Mouse (Mus musculus): ENCODE results near the gene P2rx3.

- TF ChIP-seq USF1 (IDR thresholded peaks at IDR 0.05; ENCODE audit: low read depth) (no peak), CTCF (IDR thresholded peaks at IDR 0.05; ENCODE audit: control insufficient read depth, insufficient read depth, insufficient read length) (no peak), MAX (IDR thresholded peaks at IDR 0.05) (no peak), MYOG (IDR thresholded peaks at IDR 0.05; ENCODE audit: control insufficient read depth, extremely low read depth, insufficient read length) (no peak)
Measured at GRCm38 (mm10) chr2:85059677-85060076, 22.4 kb upstream of the P2rx3 start.

All from C2C12 (cell line).